In the genomic region with DNA sequence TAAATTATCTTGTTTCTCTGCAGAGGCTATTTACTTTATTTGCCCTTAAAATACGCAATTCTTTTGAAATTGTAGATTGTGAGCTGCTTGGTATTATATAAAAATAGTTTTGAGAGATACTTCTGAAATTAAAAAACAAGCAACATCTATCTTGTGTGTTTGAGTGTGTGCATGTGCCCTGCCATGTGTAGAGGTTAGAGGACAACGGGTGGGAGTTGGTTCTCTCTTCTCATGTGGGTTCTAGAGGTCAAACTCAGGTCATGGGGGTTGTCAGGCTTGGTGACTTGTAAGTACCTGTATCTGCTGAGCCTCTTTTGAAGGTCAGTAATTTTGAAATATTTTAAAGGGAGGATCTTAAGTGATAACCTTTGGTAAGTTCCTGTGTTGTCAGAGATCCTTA, we compare ENCODE assay signal across 18 mouse cellular contexts. TPM values are rescaled to one million over a fixed set of nuclear protein-coding genes. Genes with fewer than 3 reads are reported as not detected.
DNase-seq lines count a peak whose midpoint lies in the region; ATAC-seq lines count a peak whose summit lies in the region.
"Had no signal": no experiment of that assay in that cellular context is flagged by ENCODE, and none has a peak within 500 bp of the region (broad histone marks: within the 10 kb centered on the region; RNA-seq: fewer than 3 reads in every experiment).

No protein-coding gene starts in this region.

- no peaks in the 10 kb centered on the region for H3K27me3 ChIP-seq in heart, embryonic 14.5 days (ENCODE audit: control insufficient read depth, insufficient read depth, low read length)
- H3K27me3 ChIP-seq in midbrain, embryonic 11.5 days (ENCODE audit: control insufficient read depth, insufficient read depth, low read length) = no peaks in the 10 kb centered on the region
- H3K27me3 ChIP-seq in midbrain, embryonic 10.5 days (ENCODE audit: low read depth, poor library complexity, severe bottlenecking) = no peaks in the 10 kb centered on the region
- H3K27me3 ChIP-seq: embryonic facial prominence, embryonic 15.5 days; hindbrain, embryonic 12.5 days; lung, embryonic 15.5 days had no signal

- H3K4me2 ChIP-seq in heart, embryonic 14.5 days (ENCODE audit: low read length) = peak overlapping the region; percentile 29; the same call in 1 of the 2 replicates
- no peak overlapping the region for H3K4me2 ChIP-seq in midbrain, embryonic 11.5 days
- H3K4me2 ChIP-seq: embryonic facial prominence, embryonic 15.5 days; hindbrain, embryonic 12.5 days; lung, embryonic 15.5 days had no signal

- H3K4me3 ChIP-seq in heart, embryonic 14.5 days (ENCODE audit: control insufficient read depth in 1 of 2, insufficient read depth in 1 of 2, low read depth in 1 of 2, low read length in 2 of 2) = no peak overlapping the region
- H3K4me3 ChIP-seq in midbrain, embryonic 11.5 days (ENCODE audit: low read depth, low read length) = no peak overlapping the region
- H3K4me3 ChIP-seq in midbrain, embryonic 10.5 days = no peak overlapping the region
- H3K4me3 ChIP-seq: embryonic facial prominence, embryonic 15.5 days; forebrain, embryonic 10.5 days; hindbrain, embryonic 12.5 days; lung, embryonic 15.5 days had no signal

- H3K9me3 ChIP-seq in heart, embryonic 14.5 days (ENCODE audit: control insufficient read depth, low read length) = no peaks in the 10 kb centered on the region
- no peaks in the 10 kb centered on the region for H3K9me3 ChIP-seq in midbrain, embryonic 11.5 days (ENCODE audit: control insufficient read depth, low read length)
- H3K9me3 ChIP-seq in midbrain, embryonic 10.5 days (replicated peaks) = no peaks in the 10 kb centered on the region
- H3K9me3 ChIP-seq: embryonic facial prominence, embryonic 15.5 days; forebrain, embryonic 10.5 days; hindbrain, embryonic 12.5 days; lung, embryonic 15.5 days had no signal

- H3K36me3 ChIP-seq in heart, embryonic 14.5 days (ENCODE audit: control insufficient read depth, insufficient read depth, low read length) = no peaks in the 10 kb centered on the region
- H3K36me3 ChIP-seq in midbrain, embryonic 11.5 days (ENCODE audit: control insufficient read depth, insufficient read depth, low read length) = no peaks in the 10 kb centered on the region
- no peaks in the 10 kb centered on the region for H3K36me3 ChIP-seq in midbrain, embryonic 10.5 days
- H3K36me3 ChIP-seq: embryonic facial prominence, embryonic 15.5 days; forebrain, embryonic 10.5 days; hindbrain, embryonic 12.5 days; lung, embryonic 15.5 days had no signal

- intact Hi-C loops in heart, postnatal 10 days (cut with DNase I) = loop anchor here (5.0 kb wide), 1 partner anchor 34 kb away; no protein-coding TSS in a partner anchor

- peak overlapping the region in 1 of 2 experiments; percentile 55; a peak in 1 of 4 replicates for H3K27ac ChIP-seq in heart, embryonic 14.5 days (replicated peaks in 1 of 2; ENCODE audit: control insufficient read depth in 1 of 2, insufficient read depth in 1 of 2, low read depth in 2 of 2, low read length in 2 of 2)
- no peak overlapping the region for H3K27ac ChIP-seq in midbrain, embryonic 11.5 days (ENCODE audit: low read depth, low read length)
- H3K27ac ChIP-seq in midbrain, embryonic 10.5 days (replicated peaks) = no peak overlapping the region
- H3K27ac ChIP-seq: embryonic facial prominence, embryonic 15.5 days; forebrain, embryonic 10.5 days; hindbrain, embryonic 12.5 days; kidney, postnatal 0 days; lung, embryonic 15.5 days; macrophage had no signal

- peak; percentile 31 for DNase-seq in cerebellum, adult 9-11 months
- no peak for DNase-seq in cerebellum, postnatal 36 days
- DNase-seq in heart, postnatal 10 days = no peak
- DNase-seq in midbrain, embryonic 11.5 days (ENCODE audit: low spot score, missing footprints) = peak; percentile 31
- DNase-seq in midbrain, embryonic 10.5 days (ENCODE audit: low spot score) = no peak
- no peak for DNase-seq in layer of hippocampus, adult 9-10 months (ENCODE audit: low spot score)
- DNase-seq: forebrain, postnatal 0 days; kidney, adult 18-20 months; midbrain, embryonic 14.5 days; spleen, adult 18-20 months; thymus, postnatal 25 days had no signal

- WGBS in heart, embryonic 14.5 days = 43% methylated on average over 2 of the region's 2 CpGs
- 63% methylated on average over 2 of the region's 2 CpGs for whole genome bisulfite sequencing in midbrain, embryonic 11.5 days
- WGBS in midbrain, embryonic 10.5 days = 69% methylated on average over 2 of the region's 2 CpGs

- no peak for ATAC-seq in heart, embryonic 14.5 days (ENCODE audit: insufficient number of reproducible peaks, insufficient read depth, low FRiP score, low read depth)
- ATAC-seq in midbrain, embryonic 11.5 days (ENCODE audit: low FRiP score) = no peak
- ATAC-seq: forebrain, postnatal 0 days had no signal

- no peak overlapping the region for H3K9ac ChIP-seq in heart, embryonic 14.5 days (ENCODE audit: low read length)
- H3K9ac ChIP-seq in midbrain, embryonic 11.5 days (ENCODE audit: low read length) = no peak overlapping the region
- H3K9ac ChIP-seq: embryonic facial prominence, embryonic 15.5 days; forebrain, postnatal 0 days; hindbrain, embryonic 12.5 days; lung, embryonic 15.5 days had no signal

- peaks cover 4 to 46% of the 10 kb centered on the region in 2 experiments for H3K4me1 ChIP-seq in heart, embryonic 14.5 days (ENCODE audit: control insufficient read depth in 2 of 2, insufficient read depth in 2 of 2, low read length in 2 of 2)
- H3K4me1 ChIP-seq in midbrain, embryonic 11.5 days (ENCODE audit: control insufficient read depth, insufficient read depth, low read length) = peaks cover 17% of the 10 kb centered on the region
- peaks cover 41% of the 10 kb centered on the region for H3K4me1 ChIP-seq in midbrain, embryonic 10.5 days

RNA-seq across cellular contexts. Expression of a gene that starts 3.5 kb away (rescaled TPM):
- polyA plus RNA-seq in heart, embryonic 14.5 days (2014; fragmentation: Nextera tagmentation; extraction: Ambion mirVana) = 24.8 and 26.7 TPM in 2 replicates
- 10 to 100 TPM; 90.0 to 93.5 TPM for total RNA-seq in heart, postnatal 10 days (2021)
- 14.4 and 14.9 TPM in 2 replicates for polyA plus RNA-seq in midbrain, embryonic 11.5 days (2014; fragmentation: Nextera tagmentation; extraction: Ambion mirVana)
- 11.4 TPM in 2 replicates for polyA plus RNA-seq in midbrain, embryonic 10.5 days (2016; fragmentation: Nextera tagmentation; extraction: Ambion mirVana)

Comparison
In these comparisons a context has a peak if more than half of its experiments do, and no peak if none do; other contexts are left out.
1. DNase-seq: peak in cerebellum, adult 9-11 months (single experiment) and midbrain, embryonic 11.5 days (single experiment); none in cerebellum, postnatal 36 days (0 of 2), heart, postnatal 10 days (0 of 2), midbrain, embryonic 10.5 days (single experiment) and layer of hippocampus, adult 9-10 months (single experiment).